Mouse (Mus musculus) heart, adult 2 months (tissue): ENCODE data around the gene Myog. TPM values are rescaled to one million over a fixed set of nuclear protein-coding genes. Genes with fewer than 3 reads are reported as not detected.
A peak's percentile ranks its signal among the peaks of the same experiment; 100 is the strongest.

Source experiments
- DNase-seq, 2 experiments: peaks; one replicate each; pipeline ENCODE4 v3.0.0; 2021
- H3K27ac ChIP-seq: fragments of 200-600 bp; 2 replicates; pipeline ENCODE4 v1.8.1; 2022
- H3K27me3 ChIP-seq: fragments of 200-500 bp; 2 replicates; pipeline ENCODE4 v1.6.1; 2012; ENCODE audit warnings: mild to moderate bottlenecking, low read length, inconsistent platforms, mixed read lengths; ENCODE audit not compliant: control insufficient read depth, insufficient read depth
- H3K36me3 ChIP-seq: fragments of 200-500 bp; 2 replicates; pipeline ENCODE4 v1.6.1; 2012; ENCODE audit warnings: low read length, inconsistent platforms; ENCODE audit not compliant: control insufficient read depth, insufficient read depth
- H3K4me1 ChIP-seq: fragments of 200-500 bp; 2 replicates; pipeline ENCODE4 v1.6.1; 2011; ENCODE audit warnings: low read length; ENCODE audit not compliant: control insufficient read depth, insufficient read depth
- H3K4me3 ChIP-seq: fragments of 200-600 bp; 2 replicates; pipeline ENCODE4 v1.8.1; 2022
- H3K79me2 ChIP-seq: fragments of 200-500 bp; replicated peaks from 2 replicates; pipeline ENCODE4 v1.6.1; 2012; ENCODE audit warnings: mild to moderate bottlenecking, inconsistent platforms, low read length, moderate library complexity, mixed read lengths; ENCODE audit not compliant: control insufficient read depth, insufficient read depth
- H3K9ac ChIP-seq: fragments of 200-500 bp; 2 replicates; pipeline ENCODE4 v1.6.1; 2012; ENCODE audit warnings: low read depth, mild to moderate bottlenecking, control low read depth, inconsistent platforms, low read length, mixed read lengths
- CTCF ChIP-seq: fragments of 200-600 bp; IDR thresholded peaks from 2 replicates; pipeline ENCODE4 v1.8.1; 2022; ENCODE audit warnings: antibody characterized with exemption, mild to moderate bottlenecking, moderate library complexity
- EP300 ChIP-seq: fragments of 200-500 bp; IDR thresholded peaks from 2 replicates; pipeline ENCODE4 v1.6.1; 2011; ENCODE audit warnings: low read depth, low read length, control low read depth; ENCODE audit not compliant: insufficient read depth
- POLR2A ChIP-seq: fragments of 200-500 bp; IDR thresholded peaks from 2 replicates; pipeline ENCODE4 v1.6.1; 2011; ENCODE audit warnings: mild to moderate bottlenecking, low read depth, low read length, control low read depth; ENCODE audit not compliant: insufficient read depth
- WGBS: fragments of 180-500 bp; shearing (Covaris S2); methylation state at CpG from one replicate; pipeline ENCODE4 v1.1.7; 2018; 5-methylcytosine and 5-hydroxymethylcytosine counted together
- intact Hi-C: fragments of 180-260 bp; cut with DNase I; formaldehyde crosslinking; loops from one replicate; pipeline ENCODE4 v1.15.1; 2025
- polyA plus RNA-seq: library from polyadenylated mRNA; depleted of rRNA; stranded (reverse); fragments of >200 nt; gene quantifications from 2 replicates; pipeline ENCODE4 v1.2.3, GENCODE M21; 2012
- total RNA-seq, 2 experiments: library from RNA; stranded (reverse); gene quantifications; 2 replicates each; pipeline ENCODE4 v1.2.3; 2021

Gene Myog
- total and polyA plus RNA-seq, 3 experiments, result not detected

DNA sequence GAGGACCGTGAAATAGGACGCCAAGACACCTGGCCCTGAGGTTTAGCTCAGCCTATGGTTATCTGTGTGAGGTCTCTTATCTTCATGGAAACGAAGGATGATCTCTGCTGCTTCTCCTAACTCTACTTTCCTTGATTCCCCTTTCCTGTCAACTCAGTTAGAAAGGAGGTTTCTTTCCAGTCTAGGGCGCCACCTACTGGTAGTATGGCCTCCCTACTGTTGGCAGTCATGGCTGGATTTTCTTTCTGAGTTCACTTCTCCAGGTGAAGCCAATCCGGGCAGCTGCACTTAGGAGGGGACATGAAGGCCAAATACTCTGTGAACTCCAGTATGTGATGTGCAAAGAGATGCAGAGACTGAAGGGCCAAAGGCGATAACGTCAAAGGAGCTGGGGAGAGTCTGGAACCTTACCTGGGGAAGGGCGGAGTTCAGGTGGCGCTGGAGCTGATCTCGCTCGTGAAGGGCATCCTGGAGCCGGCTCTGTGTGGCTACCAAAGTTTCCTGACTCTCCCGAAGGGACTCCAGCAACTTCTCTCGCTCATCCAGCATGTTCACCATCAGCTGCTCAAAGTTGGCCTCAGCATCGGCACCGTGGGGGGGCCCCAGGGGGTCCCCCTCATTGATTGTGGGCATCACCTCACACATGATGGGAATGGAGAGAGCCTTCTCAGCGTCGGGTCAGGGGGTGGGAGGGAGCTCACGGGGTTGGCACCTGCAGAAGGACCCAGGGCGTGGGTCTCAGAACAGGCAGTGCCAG is 42.3 kb downstream of the Myog start:
- Histone ChIP-seq H3K27me3 (no peaks in the 10 kb centered on the region), H3K4me1 (no peaks in the 10 kb centered on the region), H3K79me2 (no peaks in the 10 kb centered on the region), H3K9ac (no peak overlapping the region), H3K27ac (peak overlapping the region; percentile 33; the same call in 1 of the 2 replicates), H3K4me3 (no peak overlapping the region), H3K36me3 (no peaks in the 10 kb centered on the region)
- WGBS, result 38% methylated on average over 20 of the region's 20 CpGs
- TF ChIP-seq CTCF (no peak; the same call in 1 of the 2 replicates), EP300 (0 out of 2 replicates have a peak, but pooled peaks have one; percentile 60)
- intact Hi-C loops, result loop anchor here (1.0 kb wide), 2 partner anchors 180 to 212 kb away; no protein-coding TSS in a partner anchor
- DNase-seq, result peak; percentile 61 to 79

DNA sequence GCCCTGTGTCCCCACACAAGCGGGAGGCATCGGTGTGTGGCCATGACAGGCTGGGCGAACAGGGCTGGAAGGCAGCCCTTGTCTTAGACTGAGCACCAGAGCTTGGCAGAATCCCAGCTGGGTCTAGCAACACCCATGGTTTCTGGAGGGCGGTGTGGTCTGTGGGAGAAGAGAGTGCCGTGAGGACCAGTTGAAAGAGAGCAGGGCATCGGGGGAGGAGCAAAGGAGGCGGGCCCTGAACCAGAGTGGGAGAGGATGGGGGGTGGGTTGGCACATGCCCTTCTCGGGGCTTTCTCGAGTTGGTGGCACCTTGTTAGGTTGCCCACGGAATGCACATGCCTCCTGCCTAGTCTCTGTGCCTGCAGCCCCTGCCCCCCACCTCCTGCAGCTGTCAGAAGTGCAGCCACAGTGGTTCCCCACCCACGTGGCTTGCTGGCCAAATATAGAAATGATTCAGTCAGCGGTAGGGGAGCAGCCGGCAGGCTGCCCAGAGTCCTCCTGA is 43.0 kb downstream of the Myog start, which contains the start of gene Ppfia4:
Gene Ppfia4 (minus strand): TSS at position 159 of the 502 bp plus-strand sequence.
- 14% methylated on average over 13 of the region's 13 CpGs for WGBS
- no peaks in the 10 kb centered on the region for H3K4me1 ChIP-seq
- H3K9ac ChIP-seq, result no peak within 1 kb of the TSS
- H3K27me3 ChIP-seq, result no peaks in the 10 kb centered on the region
- TF ChIP-seq POLR2A (no peak), CTCF (no peak), EP300 (no peak)
- no peaks in the 10 kb centered on the region for H3K36me3 ChIP-seq
- H3K27ac ChIP-seq, result peak within 1 kb of the TSS; percentile 33; the same call in 1 of the 2 replicates
- 0 out of 2 replicates have a peak within 1 kb of the TSS, but pooled peaks have one; percentile 20 for H3K4me3 ChIP-seq
- no peaks in the 10 kb centered on the region for H3K79me2 ChIP-seq
- DNase-seq, result peak; percentile 44 to 58
- intact Hi-C loops, result loop anchor here (1.0 kb wide), 2 partner anchors 181 to 213 kb away; no protein-coding TSS in a partner anchor

DNA sequence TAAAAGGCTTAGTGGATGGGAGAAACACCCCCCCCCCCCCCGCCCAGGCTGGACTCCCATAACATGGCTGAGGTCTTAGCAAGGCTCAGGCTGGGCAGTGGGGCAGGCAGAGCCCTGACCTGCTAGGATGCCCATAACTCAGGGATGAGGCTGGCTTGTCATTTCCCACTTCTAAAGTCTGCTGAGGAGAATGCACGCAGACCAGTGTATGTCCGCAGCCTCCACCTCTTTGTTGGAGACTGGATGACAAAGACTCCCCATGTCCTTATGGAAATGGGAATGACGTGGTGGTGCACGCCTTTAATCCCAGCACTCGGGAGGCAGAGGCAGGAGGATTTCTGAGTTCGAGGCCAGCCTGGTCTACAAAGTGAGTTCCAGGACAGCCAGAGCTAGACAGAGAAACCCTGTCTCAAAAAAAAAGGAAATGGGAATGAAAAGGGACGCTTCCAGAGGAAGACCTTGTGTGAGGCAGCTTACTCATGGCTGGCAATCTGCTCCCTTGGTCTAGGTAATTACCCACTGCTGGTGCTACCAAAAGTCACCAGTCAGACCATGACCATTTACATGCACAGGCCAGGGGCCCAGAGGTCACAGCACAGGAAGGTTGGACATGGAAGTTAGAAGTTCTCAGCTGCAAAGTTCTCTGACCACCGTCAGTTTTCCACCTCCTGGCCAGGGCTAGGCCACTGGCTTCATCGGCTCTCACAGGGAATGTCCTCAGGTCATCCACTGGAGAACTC is 43.8 kb downstream of the Myog start:
- DNase-seq, result no peak
- Histone ChIP-seq H3K79me2 (no peaks in the 10 kb centered on the region), H3K4me3 (no peak overlapping the region), H3K4me1 (no peaks in the 10 kb centered on the region), H3K36me3 (no peaks in the 10 kb centered on the region), H3K27me3 (no peaks in the 10 kb centered on the region), H3K27ac (no peak overlapping the region), H3K9ac (no peak overlapping the region)
- intact Hi-C loops, result no loop called here
- 82% methylated on average over 10 of the region's 10 CpGs for WGBS
- TF ChIP-seq CTCF, result no peak
- TF ChIP-seq POLR2A, result no peak
- TF ChIP-seq EP300, result no peak

DNA sequence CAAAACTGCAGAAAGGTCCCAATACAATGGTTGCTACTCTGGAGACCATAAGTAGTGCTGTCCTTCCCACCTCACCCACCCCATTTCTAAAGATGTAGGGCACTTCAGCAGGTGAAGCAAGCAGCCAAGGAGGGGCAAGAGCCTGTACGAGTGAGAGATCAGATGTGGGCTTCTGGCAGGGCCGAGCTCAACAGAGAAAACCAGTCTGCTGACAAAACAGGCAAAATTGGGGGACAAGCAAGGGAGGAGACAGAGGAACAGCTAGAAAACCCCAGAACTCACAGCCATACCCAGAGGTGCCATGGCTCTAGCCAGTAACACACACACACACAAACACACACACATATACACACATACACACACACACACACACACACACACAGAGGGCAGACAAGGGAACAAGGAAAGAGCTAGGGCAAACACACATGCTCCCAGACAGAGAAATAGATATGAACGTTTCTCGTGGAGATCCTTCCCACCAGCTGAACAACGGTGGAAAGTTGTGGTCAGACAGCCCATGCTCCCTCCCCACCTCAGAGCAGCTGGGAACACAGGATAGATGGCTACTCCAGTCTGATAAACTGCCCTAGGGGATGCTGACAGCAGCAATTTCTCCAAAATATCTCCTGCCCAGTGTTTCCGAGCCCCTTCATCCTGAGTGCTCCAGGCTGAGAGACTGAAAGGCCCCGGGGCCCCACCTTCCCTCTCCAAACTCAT is 44.5 kb downstream of the Myog start:
- Histone ChIP-seq H3K4me1 (no peaks in the 10 kb centered on the region), H3K36me3 (no peaks in the 10 kb centered on the region), H3K4me3 (no peak overlapping the region), H3K27ac (no peak overlapping the region), H3K9ac (no peak overlapping the region), H3K79me2 (no peaks in the 10 kb centered on the region), H3K27me3 (no peaks in the 10 kb centered on the region)
- TF ChIP-seq CTCF (no peak), EP300 (no peak), POLR2A (no peak)
- 56% methylated on average over 7 of the region's 7 CpGs for WGBS
- intact Hi-C loops, result no loop called here
- no peak for DNase-seq

DNA sequence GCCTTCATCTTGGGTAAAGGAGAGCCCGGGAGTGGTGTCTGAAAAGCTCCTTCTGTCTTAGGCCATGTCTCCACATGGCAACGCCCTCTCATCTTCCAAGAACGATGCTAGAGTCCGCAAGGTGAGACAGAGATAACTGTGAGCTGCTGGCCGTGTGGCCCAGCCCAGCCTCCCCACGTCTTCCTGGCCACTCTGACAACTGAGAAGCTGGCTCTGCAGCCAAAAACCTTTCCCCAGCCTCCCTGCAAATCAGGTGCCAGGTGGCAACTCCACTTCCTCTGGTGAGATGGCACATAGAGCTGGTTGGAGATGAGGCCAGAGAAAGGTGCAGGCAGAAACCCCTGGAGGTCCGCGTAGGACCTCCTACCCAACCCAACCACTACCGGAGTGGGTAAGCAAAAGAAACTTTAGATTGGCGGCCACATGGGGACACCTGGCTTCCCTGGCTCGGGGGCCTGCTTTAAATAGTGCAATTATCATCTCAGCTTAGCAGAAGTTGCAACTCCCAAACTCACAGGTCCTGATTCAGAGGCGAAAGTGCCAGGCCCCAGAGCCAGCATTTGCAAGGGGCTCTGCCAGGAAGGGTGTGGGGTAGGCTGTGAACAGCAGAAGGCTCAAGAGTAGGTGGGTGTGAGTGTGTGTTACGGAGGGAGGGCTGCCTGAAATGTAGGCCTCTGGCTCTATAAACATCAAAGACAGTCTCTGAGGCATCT is 45.6 kb downstream of the Myog start:
- DNase-seq, result no peak
- Histone ChIP-seq H3K4me3 (no peak overlapping the region), H3K27me3 (no peaks in the 10 kb centered on the region), H3K27ac (no peak overlapping the region), H3K36me3 (no peaks in the 10 kb centered on the region), H3K9ac (no peak overlapping the region), H3K4me1 (no peaks in the 10 kb centered on the region), H3K79me2 (no peaks in the 10 kb centered on the region)
- no peak for TF ChIP-seq CTCF
- TF ChIP-seq EP300, result no peak
- TF ChIP-seq POLR2A, result no peak
- intact Hi-C loops, result no loop called here
- 65% methylated on average over 13 of the region's 13 CpGs for WGBS
